Mouse (Mus musculus) forebrain, embryonic 14.5 days (tissue): ENCODE data around the gene Cacna1b. TPM values are rescaled to one million over a fixed set of nuclear protein-coding genes. Genes with fewer than 3 reads are reported as not detected.

ENCODE experiments used
- ATAC-seq: fragments of 200-750 bp; cut with Nextera tagmentation; 2 replicates; pipeline ENCODE4 v1.8.0; 2017; ENCODE audit warnings: mild to moderate bottlenecking, moderate library complexity
- DNase-seq: peaks from one replicate; pipeline ENCODE4 v3.0.0-alpha.2; 2015; ENCODE audit warnings: low spot score
- H3K27ac ChIP-seq: fragments of 300-500 bp; sonication (generic); 2 replicates; pipeline ENCODE4 v1.5.1; 2014; ENCODE audit warnings: low read depth, mild to moderate bottlenecking, control low read depth, low read length, moderate library complexity
- H3K27me3 ChIP-seq: fragments of 300-500 bp; sonication (generic); replicated peaks from 2 replicates; pipeline ENCODE4 v1.6.1; 2014; ENCODE audit warnings: low read length, control low read depth, mixed read lengths; ENCODE audit not compliant: control insufficient read depth, insufficient read depth
- H3K36me3 ChIP-seq: fragments of 300-500 bp; sonication (generic); 2 replicates; pipeline ENCODE4 v1.6.1; 2014; ENCODE audit warnings: low read length, control low read depth; ENCODE audit not compliant: control insufficient read depth, insufficient read depth
- H3K4me1 ChIP-seq: fragments of 300-500 bp; sonication (generic); 2 replicates; pipeline ENCODE4 v1.6.1; 2014; ENCODE audit warnings: antibody characterized with exemption, low read length, control low read depth; ENCODE audit not compliant: control insufficient read depth, insufficient read depth
- H3K4me2 ChIP-seq: fragments of 300-500 bp; sonication (generic); 2 replicates; pipeline ENCODE4 v1.6.1; 2014; ENCODE audit warnings: mild to moderate bottlenecking, control low read depth, low read length
- H3K4me3 ChIP-seq: fragments of 300-500 bp; sonication (generic); 2 replicates; pipeline ENCODE4 v1.5.1; 2014; ENCODE audit warnings: low read depth, low read length, control low read depth
- H3K9ac ChIP-seq: fragments of 300-500 bp; sonication (generic); 2 replicates; pipeline ENCODE4 v1.6.1; 2014; ENCODE audit warnings: mild to moderate bottlenecking, low read length, control low read depth, moderate library complexity
- H3K9me3 ChIP-seq: fragments of 300-500 bp; sonication (generic); replicated peaks from 2 replicates; pipeline ENCODE4 v1.6.1; 2016; ENCODE audit warnings: low read length, control low read depth, mixed read lengths; ENCODE audit not compliant: control insufficient read depth
- WGBS: fragments of 180-500 bp; shearing (Covaris S2); extraction: QIAGEN DNeasy Blood & Tissue Kit; methylation state at CpG from one replicate; pipeline ENCODE4 v1.1.7; 2014; 5-methylcytosine and 5-hydroxymethylcytosine counted together
- polyA plus RNA-seq: library from polyadenylated mRNA; unstranded; fragments of >200 nt; fragmentation: Nextera tagmentation; extraction: Ambion mirVana; gene quantifications from 2 replicates; pipeline ENCODE4 v1.2.1, GENCODE M21; 2014

Gene Cacna1b
- polyA plus RNA-seq, 1 experiment from 2014 or later = 3.6 TPM

DNA sequence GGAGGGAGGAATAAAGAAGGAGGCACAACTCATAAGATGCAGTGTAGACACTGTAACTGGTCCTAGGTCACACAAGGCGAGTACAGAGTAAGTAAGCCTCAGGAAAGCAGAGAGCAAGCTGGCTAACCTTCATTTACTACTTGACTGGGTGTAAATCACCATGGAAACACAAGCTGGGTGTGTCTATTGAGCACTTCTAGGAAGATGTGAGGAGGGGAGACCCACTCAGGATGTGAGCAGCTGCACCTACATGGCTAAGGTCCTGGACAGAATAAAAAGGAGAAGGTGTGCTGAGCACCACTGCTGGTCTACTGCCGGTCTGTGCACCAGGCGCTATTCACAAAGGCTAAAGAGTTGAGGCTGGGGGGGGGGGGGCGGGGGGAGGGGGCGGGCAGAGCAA, 13.9 kb upstream of the Cacna1b start:
- WGBS = 6% methylated on average over 4 of the region's 5 CpGs
- no peak overlapping the region for H3K4me3 ChIP-seq
- H3K27me3 ChIP-seq = no peaks in the 10 kb centered on the region
- no peaks in the 10 kb centered on the region for H3K4me1 ChIP-seq
- no peak for ATAC-seq
- DNase-seq = no peak
- H3K9ac ChIP-seq = no peak overlapping the region
- no peaks in the 10 kb centered on the region for H3K9me3 ChIP-seq
- H3K4me2 ChIP-seq = no peak overlapping the region
- H3K36me3 ChIP-seq = no peaks in the 10 kb centered on the region
- H3K27ac ChIP-seq = no peak overlapping the region

DNA sequence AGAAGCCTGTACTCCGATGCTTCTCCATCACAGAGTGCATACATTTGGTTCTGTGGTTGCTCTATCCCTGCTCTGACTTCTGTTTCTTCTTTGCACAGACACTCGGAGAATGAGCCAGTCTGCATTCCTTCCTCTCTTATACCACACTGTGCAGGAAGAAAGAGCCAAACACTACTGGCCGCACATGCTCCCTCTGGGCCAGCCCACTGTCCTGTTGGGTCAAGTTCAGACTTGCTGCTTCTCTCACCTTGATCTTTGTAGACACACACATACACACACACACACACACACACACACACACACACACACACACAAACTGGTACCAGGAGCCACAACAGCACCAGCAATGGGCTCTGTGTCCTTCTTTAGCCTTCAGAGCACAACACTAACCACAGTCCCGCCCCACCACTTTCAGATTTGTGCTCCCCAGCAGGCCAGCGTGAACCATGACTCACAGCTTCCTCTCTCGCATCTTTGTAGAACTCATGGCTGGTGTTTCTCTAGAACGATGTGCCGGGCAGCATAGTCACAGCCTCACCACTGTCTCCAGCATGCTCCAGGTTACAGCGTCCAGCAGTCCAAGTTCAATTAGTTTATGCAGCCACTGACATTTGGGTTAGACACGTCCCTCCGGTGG, 13.1 kb upstream of the Cacna1b start:
- DNase-seq = no peak
- 78% methylated on average over 11 of the region's 11 CpGs for whole genome bisulfite sequencing
- H3K4me2 ChIP-seq = no peak overlapping the region
- H3K27ac ChIP-seq = no peak overlapping the region
- ATAC-seq = no peak
- H3K9ac ChIP-seq = no peak overlapping the region
- H3K4me3 ChIP-seq = no peak overlapping the region
- H3K9me3 ChIP-seq = no peaks in the 10 kb centered on the region
- no peaks in the 10 kb centered on the region for H3K4me1 ChIP-seq
- H3K27me3 ChIP-seq = no peaks in the 10 kb centered on the region
- H3K36me3 ChIP-seq = no peaks in the 10 kb centered on the region

DNA sequence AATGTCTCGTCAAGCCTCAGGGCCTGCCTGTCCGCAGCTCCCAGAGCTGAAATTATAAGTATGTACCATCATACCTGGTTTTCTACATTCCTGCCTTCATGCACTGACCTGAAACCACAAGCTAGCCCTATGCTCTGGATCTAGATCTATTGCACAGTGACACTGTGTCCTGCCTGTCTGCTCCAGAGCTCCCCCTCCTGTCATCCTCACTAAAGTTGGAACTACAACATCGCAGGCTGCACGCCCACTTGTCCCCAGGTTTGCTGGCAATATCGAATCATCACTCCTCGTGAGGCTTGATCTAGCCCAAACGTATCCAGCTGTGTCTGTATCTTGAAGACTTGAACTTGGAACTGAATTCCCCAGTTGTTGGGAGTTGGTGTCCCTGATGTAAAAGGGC, 11.9 kb upstream of the Cacna1b start:
- Histone ChIP-seq H3K36me3 (no peaks in the 10 kb centered on the region), H3K4me1 (no peaks in the 10 kb centered on the region), H3K4me3 (no peak overlapping the region), H3K27ac (no peak overlapping the region), H3K4me2 (no peak overlapping the region), H3K9me3 (no peaks in the 10 kb centered on the region), H3K27me3 (no peaks in the 10 kb centered on the region), H3K9ac (no peak overlapping the region)
- 63% methylated on average over 7 of the region's 7 CpGs for WGBS
- DNase-seq = no peak
- ATAC-seq = no peak

DNA sequence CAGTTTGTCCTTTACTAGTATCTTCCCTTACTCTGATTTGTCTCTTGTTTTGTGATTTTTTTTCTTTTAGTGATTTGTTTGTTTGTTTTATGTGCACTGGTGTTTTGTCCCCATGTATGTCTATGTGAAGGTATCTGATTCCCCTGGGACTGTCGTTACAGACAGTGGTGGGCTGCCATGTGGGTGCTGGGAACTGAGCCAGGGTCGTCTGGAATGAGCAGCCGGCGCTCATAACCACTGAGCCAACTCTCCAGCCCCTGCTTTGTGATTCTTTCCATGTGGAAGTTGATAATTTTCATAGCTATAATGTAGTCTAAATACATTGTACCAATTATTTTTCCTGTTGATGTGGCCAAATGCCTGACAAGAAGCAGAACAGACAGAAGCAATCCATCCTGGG, 7.9 kb upstream of the Cacna1b start:
- H3K4me1 ChIP-seq = no peaks in the 10 kb centered on the region
- ATAC-seq (no peak; the same call in 1 of the 2 replicates), DNase-seq (no peak)
- no peaks in the 10 kb centered on the region; the same call in 1 of the 2 replicates for H3K27me3 ChIP-seq
- WGBS = 66% methylated on average over 4 of the region's 4 CpGs
- no peak overlapping the region for H3K27ac ChIP-seq
- H3K36me3 ChIP-seq = no peaks in the 10 kb centered on the region
- H3K4me2 ChIP-seq = no peak overlapping the region
- H3K9me3 ChIP-seq = no peaks in the 10 kb centered on the region
- no peak overlapping the region for H3K4me3 ChIP-seq
- H3K9ac ChIP-seq = no peak overlapping the region

DNA sequence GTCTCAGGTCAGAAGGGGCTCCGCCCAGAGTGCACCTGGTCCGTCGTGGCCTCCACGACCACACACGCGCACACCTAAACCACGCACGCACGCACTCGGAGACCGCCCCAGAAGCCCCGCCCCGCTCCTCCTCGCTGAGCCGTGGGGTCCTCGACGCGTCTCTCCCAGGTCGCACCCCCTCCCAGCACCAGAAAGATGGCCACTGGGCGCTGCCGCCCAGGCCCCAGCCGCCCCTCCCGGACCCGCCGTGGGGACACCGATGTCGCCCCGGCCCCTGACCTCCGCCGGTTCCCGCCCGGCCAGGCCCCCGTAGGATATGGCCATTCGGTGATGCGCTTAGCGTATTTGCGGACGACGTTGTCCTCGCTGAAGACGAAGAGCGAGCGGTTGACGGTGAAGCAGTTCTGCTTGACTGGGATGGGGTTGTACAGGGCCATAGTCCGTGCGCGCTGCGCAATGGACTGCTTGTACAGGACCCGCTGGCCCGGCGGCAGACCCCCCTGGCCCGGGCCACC, 449 bp downstream of the Cacna1b start:
- peak overlapping the region; percentile 18; the same call in 1 of the 2 replicates for H3K27ac ChIP-seq
- peak; percentile 52 for ATAC-seq
- no peaks in the 10 kb centered on the region; the same call in 1 of the 2 replicates for H3K27me3 ChIP-seq
- H3K4me1 ChIP-seq = peaks cover 3% of the 10 kb centered on the region; the same call in 1 of the 2 replicates
- H3K4me2 ChIP-seq = peak overlapping the region; percentile 92
- DNase-seq = peak; percentile 52
- peak overlapping the region; percentile 62 for H3K4me3 ChIP-seq
- WGBS = 2% methylated on average over 51 of the region's 52 CpGs
- H3K9ac ChIP-seq = peak overlapping the region; percentile 74
- H3K36me3 ChIP-seq = no peaks in the 10 kb centered on the region
- H3K9me3 ChIP-seq = no peaks in the 10 kb centered on the region

DNA sequence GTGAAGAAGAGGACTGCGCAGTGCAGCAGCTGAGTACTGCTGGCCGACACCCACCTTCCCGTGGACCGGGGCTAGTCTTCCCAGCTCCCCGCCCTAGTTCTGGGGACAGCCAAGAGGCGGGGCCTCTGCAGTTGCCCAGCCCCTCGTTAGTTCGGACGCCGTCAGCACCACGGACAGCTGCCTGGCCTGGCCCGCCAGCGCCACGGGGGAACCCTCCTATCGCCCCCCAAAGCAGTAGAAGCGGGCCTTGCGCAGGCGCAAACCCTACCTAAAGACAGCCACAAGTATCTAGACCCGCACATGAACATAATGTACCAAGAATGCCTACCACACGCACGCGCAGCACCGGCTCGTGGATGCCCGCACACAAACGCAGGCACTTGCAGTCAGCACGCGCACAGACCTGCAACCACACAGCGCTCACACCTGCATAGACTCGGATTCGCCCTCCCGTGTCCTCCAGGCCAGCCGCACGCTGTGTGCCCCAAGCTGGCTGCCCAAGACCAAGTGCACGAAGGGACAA, 968 bp downstream of the Cacna1b start:
- peaks cover 3% of the 10 kb centered on the region; the same call in 1 of the 2 replicates for H3K4me1 ChIP-seq
- H3K27ac ChIP-seq = peak overlapping the region; percentile 18; the same call in 1 of the 2 replicates
- H3K9me3 ChIP-seq = no peaks in the 10 kb centered on the region
- ATAC-seq = peak; percentile 59
- WGBS = under 1% methylated on average over 35 of the region's 35 CpGs
- peak; percentile 85 for DNase-seq
- peak overlapping the region; percentile 62 for H3K4me3 ChIP-seq
- no peaks in the 10 kb centered on the region; the same call in 1 of the 2 replicates for H3K27me3 ChIP-seq
- H3K4me2 ChIP-seq = peak overlapping the region; percentile 92
- H3K36me3 ChIP-seq = no peaks in the 10 kb centered on the region
- peak overlapping the region; percentile 74 for H3K9ac ChIP-seq

DNA sequence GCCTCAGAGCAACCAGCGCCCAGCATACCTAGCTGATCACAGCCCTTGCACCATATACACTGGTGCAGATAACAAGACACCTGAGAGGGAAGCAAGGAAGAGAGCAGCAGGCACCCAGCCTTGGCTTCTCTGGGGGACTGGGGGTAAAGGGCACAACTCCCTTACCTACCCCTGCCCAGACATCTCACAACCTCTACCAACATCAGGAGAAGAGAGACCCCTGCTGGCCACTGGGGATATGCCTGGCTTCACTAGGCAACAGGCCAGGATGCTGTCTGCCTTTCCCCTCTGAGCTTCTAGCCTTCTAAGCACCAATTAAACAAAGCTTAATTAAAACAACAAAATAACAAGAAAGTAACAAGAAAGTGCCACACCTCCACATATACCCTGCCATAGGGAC, 7.7 kb downstream of the Cacna1b start:
- no peak overlapping the region for H3K4me2 ChIP-seq
- H3K27me3 ChIP-seq = no peaks in the 10 kb centered on the region
- H3K27ac ChIP-seq = no peak overlapping the region
- 0 out of 2 replicates have a peak, but pooled peaks cover 11% of the 10 kb centered on the region for H3K36me3 ChIP-seq
- no peak overlapping the region for H3K4me3 ChIP-seq
- H3K9ac ChIP-seq = no peak overlapping the region
- no peaks in the 10 kb centered on the region for H3K4me1 ChIP-seq
- 100% methylated on average over 1 of the region's 1 CpGs for WGBS
- H3K9me3 ChIP-seq = no peaks in the 10 kb centered on the region
- peak; percentile 71 for DNase-seq
- peak; percentile 30 for ATAC-seq

DNA sequence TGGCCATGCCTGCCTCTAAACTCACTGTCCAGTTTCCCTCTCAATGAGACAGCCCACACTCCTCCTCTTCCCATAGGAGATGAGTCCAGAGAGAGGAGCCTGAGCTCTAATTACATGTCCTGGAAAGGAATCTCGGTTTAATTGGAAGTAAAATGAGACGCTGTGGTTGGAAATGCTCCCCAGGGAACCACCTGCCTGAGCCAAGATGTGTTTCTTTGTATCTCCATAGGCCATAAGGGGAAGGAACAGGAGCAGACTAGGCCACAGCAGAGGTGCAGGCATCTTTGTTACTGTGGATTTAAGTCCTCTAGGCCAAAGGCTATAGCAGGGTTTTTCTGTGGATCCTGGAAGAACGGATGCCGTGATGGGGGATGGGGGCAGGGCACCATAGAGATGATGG, 10.4 kb downstream of the Cacna1b start:
- no peaks in the 10 kb centered on the region for H3K4me1 ChIP-seq
- H3K27me3 ChIP-seq = no peaks in the 10 kb centered on the region
- no peak for DNase-seq
- 58% methylated on average over 4 of the region's 4 CpGs for WGBS
- ATAC-seq = no peak
- 0 out of 2 replicates have a peak, but pooled peaks cover 15% of the 10 kb centered on the region for H3K36me3 ChIP-seq
- H3K4me2 ChIP-seq = no peak overlapping the region
- H3K27ac ChIP-seq = no peak overlapping the region
- no peaks in the 10 kb centered on the region for H3K9me3 ChIP-seq
- H3K9ac ChIP-seq = no peak overlapping the region
- H3K4me3 ChIP-seq = no peak overlapping the region

DNA sequence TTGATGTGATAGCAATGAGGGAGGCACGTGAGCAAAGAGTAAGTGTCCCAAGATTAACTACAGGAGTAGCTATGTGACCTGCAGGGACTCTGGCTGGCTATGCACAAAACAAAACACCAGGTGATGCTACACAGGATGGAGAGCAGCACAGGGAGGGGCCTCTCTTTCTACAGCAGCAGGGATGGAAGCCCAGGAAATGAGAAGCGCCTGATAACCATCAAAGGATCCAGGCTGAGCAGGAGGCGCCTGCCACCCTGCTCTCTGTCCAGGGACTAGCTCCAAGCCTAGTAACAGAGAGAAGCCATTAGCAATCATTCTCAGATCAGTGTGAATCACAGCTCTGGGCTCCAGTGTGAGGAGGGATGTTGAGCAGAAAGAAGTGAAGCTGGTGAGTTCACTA, 12.9 kb downstream of the Cacna1b start:
- no peak for ATAC-seq
- DNase-seq = no peak
- Histone ChIP-seq H3K36me3 (0 out of 2 replicates have a peak, but pooled peaks cover 15% of the 10 kb centered on the region), H3K4me1 (no peaks in the 10 kb centered on the region), H3K9me3 (no peaks in the 10 kb centered on the region), H3K9ac (no peak overlapping the region), H3K4me2 (no peak overlapping the region), H3K4me3 (no peak overlapping the region), H3K27ac (no peak overlapping the region), H3K27me3 (no peaks in the 10 kb centered on the region)
- WGBS = 80% methylated on average over 3 of the region's 3 CpGs
